Mouse (Mus musculus) stomach, postnatal 0 days (tissue): ENCODE data around the gene Per1. TPM values are rescaled to one million over a fixed set of nuclear protein-coding genes. Genes with fewer than 3 reads are reported as not detected.

Source experiments
- ATAC-seq: fragments of 200-750 bp; cut with Nextera tagmentation; 2 replicates; pipeline ENCODE4 v1.8.0; 2017; ENCODE audit not compliant: low FRiP score, low TSS enrichment
- DNase-seq: peaks from one replicate; pipeline ENCODE4 v3.0.0-alpha.2; 2016; ENCODE audit warnings: low spot score
- H3K27ac ChIP-seq: fragments of 300-500 bp; sonication (generic); replicated peaks from 2 replicates; pipeline ENCODE4 v1.5.1; 2014; ENCODE audit warnings: mild to moderate bottlenecking, control low read depth
- H3K27me3 ChIP-seq: fragments of 300-500 bp; sonication (generic); 2 replicates; pipeline ENCODE4 v1.6.1; 2014; ENCODE audit warnings: low read length; ENCODE audit not compliant: control insufficient read depth, insufficient read depth
- H3K36me3 ChIP-seq: fragments of 300-500 bp; sonication (generic); 2 replicates; pipeline ENCODE4 v1.6.1; 2014; ENCODE audit warnings: low read length, mixed read lengths; ENCODE audit not compliant: control insufficient read depth, insufficient read depth
- H3K4me1 ChIP-seq: fragments of 300-500 bp; sonication (generic); replicated peaks from 2 replicates; pipeline ENCODE4 v1.6.1; 2014; ENCODE audit warnings: antibody characterized with exemption; ENCODE audit not compliant: control insufficient read depth, insufficient read depth
- H3K4me2 ChIP-seq: fragments of 300-500 bp; sonication (generic); replicated peaks from 2 replicates; pipeline ENCODE4 v1.6.1; 2014; ENCODE audit warnings: low read depth, mild to moderate bottlenecking, control low read depth, moderate library complexity
- H3K4me3 ChIP-seq: fragments of 300-500 bp; sonication (generic); 2 replicates; pipeline ENCODE4 v1.5.1; 2014; ENCODE audit warnings: low read depth, low read length, control low read depth
- H3K9ac ChIP-seq: fragments of 300-500 bp; sonication (generic); 2 replicates; pipeline ENCODE4 v1.6.1; 2014; ENCODE audit warnings: mild to moderate bottlenecking, low read length, control low read depth, mixed read lengths
- H3K9me3 ChIP-seq: fragments of 300-500 bp; sonication (generic); 2 replicates; pipeline ENCODE4 v1.6.1; 2016; ENCODE audit warnings: low read length; ENCODE audit not compliant: control insufficient read depth
- CTCF ChIP-seq: IDR thresholded peaks from 2 replicates; pipeline ENCODE4 v1.5.1; 2016; ENCODE audit warnings: antibody characterized with exemption, low read depth, mild to moderate bottlenecking, moderate library complexity
- EP300 ChIP-seq: optimal IDR thresholded peaks from 2 replicates; pipeline ENCODE3; 2016; ENCODE audit warnings: antibody characterized with exemption
- whole genome bisulfite sequencing: fragments of 180-500 bp; shearing (Covaris S2); extraction: QIAGEN DNeasy Blood & Tissue Kit; methylation state at CpG from one replicate; pipeline ENCODE4 v1.1.7; 2014; 5-methylcytosine and 5-hydroxymethylcytosine counted together
- polyA plus RNA-seq: library from polyadenylated mRNA; unstranded; fragments of >200 nt; fragmentation: Nextera tagmentation; extraction: Ambion mirVana; gene quantifications from 2 replicates; pipeline ENCODE4 v1.2.1, GENCODE M21; 2015

The Per1 gene
- polyA plus RNA-seq, 1 experiment from 2014 or later, result 13.1 TPM

GRCm38 (mm10) chr11:69105227-69105626, 10.2 kb downstream of the Per1 start:
- no peak overlapping the region for H3K4me3 ChIP-seq
- H3K9me3 ChIP-seq, result no peaks in the 10 kb centered on the region
- H3K36me3 ChIP-seq, result peaks cover 91% of the 10 kb centered on the region
- no peak overlapping the region for H3K4me2 ChIP-seq
- WGBS, result 85% methylated on average over 6 of the region's 6 CpGs
- TF ChIP-seq EP300 (no peak), CTCF (no peak)
- no peaks in the 10 kb centered on the region; the same call in 1 of the 2 replicates for H3K4me1 ChIP-seq
- H3K27me3 ChIP-seq, result no peaks in the 10 kb centered on the region
- H3K27ac ChIP-seq, result no peak overlapping the region
- H3K9ac ChIP-seq, result no peak overlapping the region
- no peak for DNase-seq
- no peak for ATAC-seq

DNA sequence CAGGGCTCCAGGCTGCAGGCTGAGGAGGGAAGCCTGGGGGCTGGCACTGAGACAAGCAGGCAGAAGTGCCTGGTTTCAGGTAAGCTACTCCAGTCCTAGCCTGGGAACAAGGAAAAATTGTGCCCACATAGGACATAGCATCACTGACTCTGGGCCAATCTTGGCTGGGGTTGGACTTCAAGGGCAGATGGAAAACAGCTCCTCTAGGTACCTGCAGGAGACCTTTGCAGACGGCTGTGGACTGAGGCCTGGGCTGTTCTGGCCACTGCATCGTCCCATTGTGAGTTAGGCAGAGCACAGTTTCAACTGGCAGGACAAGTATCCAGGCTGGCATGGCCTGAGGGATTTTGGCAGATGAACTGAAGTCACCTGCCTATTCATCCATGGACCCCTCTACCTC, 10.8 kb downstream of the Per1 start:
- Histone ChIP-seq H3K27me3 (no peaks in the 10 kb centered on the region), H3K4me3 (no peak overlapping the region), H3K9me3 (no peaks in the 10 kb centered on the region), H3K4me2 (no peak overlapping the region), H3K4me1 (no peaks in the 10 kb centered on the region), H3K27ac (no peak overlapping the region), H3K36me3 (peaks cover 86% of the 10 kb centered on the region), H3K9ac (no peak overlapping the region)
- 68% methylated on average over 2 of the region's 2 CpGs for WGBS
- DNase-seq (no peak), ATAC-seq (no peak)
- TF ChIP-seq CTCF (no peak), EP300 (no peak)

GRCm38 (mm10) chr11:69106299-69106698, 11.3 kb downstream of the Per1 start:
- H3K4me3 ChIP-seq, result no peak overlapping the region
- H3K9ac ChIP-seq, result no peak overlapping the region
- no peaks in the 10 kb centered on the region for H3K27me3 ChIP-seq
- no peaks in the 10 kb centered on the region for H3K9me3 ChIP-seq
- no peak for DNase-seq
- ATAC-seq, result no peak
- TF ChIP-seq EP300, result no peak
- TF ChIP-seq CTCF, result no peak
- H3K4me1 ChIP-seq, result no peaks in the 10 kb centered on the region
- no peak overlapping the region for H3K27ac ChIP-seq
- WGBS, result 90% methylated on average over 11 of the region's 11 CpGs
- H3K4me2 ChIP-seq, result no peak overlapping the region
- H3K36me3 ChIP-seq, result peaks cover 81% of the 10 kb centered on the region

DNA sequence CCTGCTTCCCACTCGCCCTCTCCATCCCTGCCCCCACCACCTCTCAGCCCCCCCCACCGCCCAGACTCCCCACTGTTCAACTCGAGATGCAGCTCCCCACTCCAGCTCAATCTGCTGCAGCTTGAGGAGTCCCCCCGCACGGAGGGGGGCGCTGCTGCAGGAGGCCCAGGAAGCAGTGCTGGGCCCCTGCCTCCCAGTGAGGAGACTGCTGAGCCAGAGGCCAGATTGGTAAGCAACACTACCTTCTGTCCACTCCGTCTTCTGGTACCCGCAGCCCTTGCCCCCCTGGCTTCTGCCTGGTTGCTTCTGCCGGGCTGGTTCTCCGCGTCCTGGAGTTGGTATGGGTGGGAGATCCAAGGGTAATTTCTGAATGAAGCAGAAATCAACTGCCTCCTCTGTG, 11.8 kb downstream of the Per1 start:
- Histone ChIP-seq H3K9me3 (no peaks in the 10 kb centered on the region), H3K9ac (no peak overlapping the region), H3K27me3 (no peaks in the 10 kb centered on the region), H3K4me3 (no peak overlapping the region), H3K4me2 (no peak overlapping the region), H3K4me1 (no peaks in the 10 kb centered on the region), H3K36me3 (peaks cover 76% of the 10 kb centered on the region), H3K27ac (no peak overlapping the region)
- no peak for TF ChIP-seq EP300
- TF ChIP-seq CTCF, result no peak
- 86% methylated on average over 11 of the region's 11 CpGs for WGBS
- no peak for DNase-seq
- ATAC-seq, result no peak

DNA sequence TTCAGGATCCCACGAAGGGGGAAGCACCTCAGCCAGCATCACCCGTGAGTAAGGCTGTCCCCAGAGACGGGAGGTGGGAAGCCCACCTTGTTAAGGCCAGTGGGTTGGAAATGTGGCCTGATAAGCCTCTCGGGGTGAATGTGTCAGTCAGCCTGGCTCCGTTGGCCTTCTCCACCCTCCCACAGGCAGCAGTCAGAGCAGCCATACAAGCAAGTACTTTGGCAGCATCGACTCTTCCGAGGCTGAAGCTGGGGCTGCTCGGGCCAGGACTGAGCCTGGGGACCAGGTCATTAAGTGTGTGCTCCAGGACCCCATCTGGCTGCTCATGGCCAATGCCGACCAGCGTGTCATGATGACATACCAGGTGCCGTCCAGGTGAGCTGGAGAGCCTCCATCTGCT, 12.7 kb downstream of the Per1 start:
- peaks cover 68% of the 10 kb centered on the region for H3K36me3 ChIP-seq
- H3K27ac ChIP-seq, result no peak overlapping the region
- TF ChIP-seq EP300 (no peak), CTCF (no peak)
- no peak overlapping the region for H3K9ac ChIP-seq
- no peak for DNase-seq
- H3K9me3 ChIP-seq, result no peaks in the 10 kb centered on the region
- no peaks in the 10 kb centered on the region for H3K4me1 ChIP-seq
- H3K4me3 ChIP-seq, result no peak overlapping the region
- no peak for ATAC-seq
- 90% methylated on average over 11 of the region's 11 CpGs for WGBS
- H3K27me3 ChIP-seq, result no peaks in the 10 kb centered on the region
- H3K4me2 ChIP-seq, result no peak overlapping the region

- no peak for ATAC-seq
- WGBS, result 92% methylated on average over 9 of the region's 9 CpGs
- Histone ChIP-seq H3K9ac (no peak overlapping the region), H3K36me3 (peaks cover 62% of the 10 kb centered on the region), H3K9me3 (no peaks in the 10 kb centered on the region), H3K4me3 (no peak overlapping the region), H3K4me2 (no peak overlapping the region), H3K27me3 (no peaks in the 10 kb centered on the region), H3K27ac (no peak overlapping the region), H3K4me1 (no peaks in the 10 kb centered on the region)
- TF ChIP-seq EP300 (no peak), CTCF (no peak)
- no peak for DNase-seq
These were observed 13.2 kb downstream of the Per1 start for GRCm38 (mm10) chr11:69108223-69108622.
